Mouse (Mus musculus): ENCODE measurements around the gene Ppm1a. TPM values are rescaled to one million over a fixed set of nuclear protein-coding genes. Genes with fewer than 3 reads are reported as not detected.
"Not testable (repeated sequence)": the region's sequence is repeated elsewhere in the genome, so short reads cannot be mapped to it uniquely, and the experiment has no call there.

The Ppm1a gene
- total RNA-seq, 4 experiments from 2014 or later: 242 to 265 (median 252) TPM

DNA sequence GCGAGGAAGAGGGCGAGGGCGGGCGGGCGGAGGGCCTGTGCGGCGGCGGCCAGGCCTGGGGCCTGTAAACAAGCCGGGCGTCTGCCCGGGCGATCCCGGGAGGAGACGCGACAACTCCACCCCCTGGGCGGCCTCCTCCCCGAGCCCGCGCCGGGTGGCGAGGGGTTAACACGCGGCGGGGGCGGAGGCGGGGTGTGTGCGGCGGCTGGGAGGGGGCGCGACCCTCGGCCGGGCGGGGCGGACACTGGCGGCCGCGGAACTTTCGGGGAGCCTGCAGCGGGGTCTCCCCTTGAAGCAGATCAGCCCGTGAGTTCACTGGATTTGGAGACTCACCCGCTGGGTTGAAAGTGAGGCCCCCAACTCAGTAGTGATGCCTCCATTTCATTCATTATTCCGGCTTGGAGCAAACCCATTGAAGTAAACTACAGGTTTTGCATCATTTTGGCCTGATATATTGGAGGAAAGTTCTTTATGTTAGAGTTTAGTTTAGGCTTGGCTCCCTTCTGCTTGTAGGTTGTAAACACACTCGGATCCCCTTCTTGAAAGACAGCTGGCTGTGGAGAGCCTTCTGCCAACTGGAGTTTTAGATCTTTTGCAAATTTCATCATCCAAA is 4.5 kb downstream of the Ppm1a start:
- peak; percentile 13 to 30 for DNase-seq (ENCODE audit: low spot score in 2 of 2)

DNA sequence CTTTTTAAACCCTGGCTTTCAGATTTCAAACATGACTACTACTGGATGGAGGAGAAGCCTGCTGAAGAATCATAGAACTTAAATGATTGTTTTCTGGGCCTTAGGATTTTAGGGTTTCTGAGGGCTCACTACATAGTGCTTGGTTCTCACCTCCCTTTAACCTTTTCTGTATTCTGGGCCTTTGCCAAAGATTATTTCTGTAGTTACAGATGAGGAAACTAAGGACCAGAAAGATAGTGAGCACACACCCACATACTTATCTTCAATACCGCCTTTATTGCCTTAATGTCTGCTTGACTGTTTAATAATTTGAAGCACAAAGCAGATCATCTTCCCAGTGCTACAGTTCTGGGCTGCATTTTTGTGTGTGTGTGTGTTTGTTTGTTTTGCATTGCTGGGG is 5.2 kb downstream of the Ppm1a start:
- no peak for DNase-seq (ENCODE audit: low spot score in 2 of 2)

DNA sequence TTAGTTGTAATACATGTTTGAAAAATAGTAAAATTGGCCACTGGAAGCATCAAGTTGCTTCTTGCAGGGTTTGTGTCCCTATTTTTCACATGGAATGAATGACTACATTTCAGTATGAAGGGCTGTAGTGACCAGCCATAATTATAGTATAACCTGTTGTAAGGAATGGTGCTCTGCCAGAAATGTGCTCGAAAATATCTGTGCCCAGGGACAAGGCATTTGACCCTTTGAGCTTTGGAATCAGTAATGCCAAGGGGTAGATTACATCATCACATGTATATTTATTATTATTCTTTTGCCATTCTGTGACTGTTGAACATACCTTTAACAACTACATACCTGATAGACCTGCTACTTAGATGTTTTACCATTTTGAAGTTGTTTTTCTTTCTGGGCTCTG is 5.9 kb downstream of the Ppm1a start:
- no peak for DNase-seq (ENCODE audit: low spot score in 2 of 2)

DNA sequence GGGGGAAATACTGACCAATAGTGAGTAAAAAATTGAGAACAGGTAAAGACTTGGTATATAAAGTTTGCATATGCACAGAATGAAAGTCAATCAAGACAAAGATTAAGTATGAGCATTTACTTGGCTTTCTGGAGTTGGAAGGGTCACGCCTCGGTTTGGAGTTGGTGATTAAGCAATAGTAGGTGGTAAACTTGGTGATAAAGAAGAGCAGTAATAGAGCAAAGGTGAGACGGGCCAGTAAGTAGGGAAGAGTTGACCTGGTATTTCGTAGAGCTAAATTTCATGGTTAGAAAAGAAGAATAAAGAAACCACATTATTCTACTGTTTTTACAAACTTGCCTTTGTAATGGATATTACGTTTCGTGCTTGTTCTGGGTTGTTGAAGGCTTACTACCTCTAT is 10.6 kb downstream of the Ppm1a start:
- no peak for DNase-seq (ENCODE audit: low spot score in 2 of 2)

DNA sequence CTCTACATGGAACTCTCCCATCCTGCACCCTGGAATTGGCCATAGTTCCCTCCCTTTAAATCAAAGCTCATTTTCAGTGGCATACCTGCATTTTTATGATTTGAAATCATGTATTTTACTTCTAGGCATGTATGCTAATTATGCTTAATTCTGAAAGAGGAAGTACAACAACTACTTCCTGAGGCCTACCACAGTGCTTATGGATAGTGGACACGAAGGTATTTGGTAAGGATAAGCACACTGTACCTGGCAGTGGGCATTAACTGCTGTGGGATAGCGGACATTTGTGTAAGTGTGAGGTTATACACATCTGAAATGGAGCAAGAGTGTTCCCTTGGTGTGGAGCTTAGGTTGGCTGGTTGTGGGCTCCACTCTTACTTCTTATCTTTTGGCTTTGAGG is 11.0 kb downstream of the Ppm1a start:
- no peak for DNase-seq (ENCODE audit: low spot score in 2 of 2)

DNA sequence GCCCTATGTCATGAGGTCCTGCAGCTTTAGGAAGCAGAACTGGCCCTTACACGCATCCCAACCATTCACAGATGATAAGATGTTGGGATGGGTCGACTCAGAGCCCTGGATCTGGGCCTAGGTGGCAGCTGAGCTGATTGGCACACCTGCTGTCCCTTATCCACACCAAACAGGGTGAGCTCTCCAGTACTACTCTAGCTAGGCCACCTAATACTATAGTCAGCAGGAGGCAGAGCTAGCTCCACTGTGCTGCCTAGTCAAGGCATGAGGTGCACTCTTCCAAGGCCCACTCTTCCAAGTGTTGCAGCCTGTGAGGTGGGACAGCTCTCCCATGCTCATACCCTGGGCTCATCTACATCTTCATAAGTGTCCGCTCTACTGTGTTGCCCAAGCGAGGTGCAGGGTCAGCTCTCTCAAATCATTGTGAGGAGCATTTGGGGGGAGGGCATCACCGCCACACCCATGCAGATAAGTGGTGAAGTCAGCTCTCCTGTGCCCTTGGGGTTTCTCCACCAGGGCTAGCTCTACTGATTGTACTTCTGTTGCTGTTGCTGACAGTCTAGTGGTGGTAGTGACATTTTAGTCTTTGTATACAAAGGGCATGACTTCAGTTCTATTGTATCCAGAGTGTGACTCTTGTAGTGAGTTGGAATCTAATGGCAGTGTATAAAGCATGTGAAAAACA is 12.4 kb downstream of the Ppm1a start:
- DNase-seq (ENCODE audit: low spot score in 2 of 2): no peak

DNA sequence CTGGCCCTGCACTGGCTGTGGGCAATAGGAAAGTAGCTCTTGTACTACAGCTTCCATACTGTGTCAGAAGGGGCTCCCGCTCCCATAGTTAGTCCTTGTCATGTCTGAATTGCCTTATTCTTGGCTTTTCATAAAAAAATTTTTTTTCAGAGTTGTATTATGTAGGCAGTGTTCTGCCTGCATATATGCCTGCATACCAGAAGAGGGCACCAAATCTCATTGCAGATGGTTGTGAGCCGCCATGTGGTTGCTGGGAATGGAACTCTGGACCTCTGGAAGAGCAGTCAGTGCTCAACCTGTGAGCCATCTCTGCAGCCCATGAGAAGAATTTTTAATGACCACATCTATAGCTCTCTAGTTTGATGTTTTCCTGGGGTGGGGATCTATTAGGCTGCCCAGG is 13.9 kb downstream of the Ppm1a start:
- DNase-seq (ENCODE audit: low spot score in 2 of 2): no peak

DNA sequence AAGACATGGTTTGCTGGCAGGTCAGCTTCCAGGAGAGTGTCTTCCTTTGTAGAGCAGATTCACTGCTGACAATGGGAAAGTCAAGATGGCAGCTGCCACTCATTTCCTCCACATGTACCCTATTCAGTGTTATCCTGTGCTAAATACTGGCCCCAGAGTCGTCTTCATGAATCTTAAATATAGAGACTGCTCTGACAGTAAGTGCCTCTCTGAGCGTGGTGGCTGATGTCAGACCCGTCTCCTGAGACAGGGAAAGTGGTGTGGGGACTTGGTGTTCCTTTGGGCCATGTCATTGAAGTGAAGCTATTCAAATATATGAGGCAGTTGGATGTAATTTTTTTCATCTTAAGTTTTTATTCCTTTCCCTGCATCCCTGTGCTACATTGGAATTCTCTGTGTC is 14.5 kb downstream of the Ppm1a start:
- DNase-seq (ENCODE audit: low spot score in 2 of 2): no peak

DNA sequence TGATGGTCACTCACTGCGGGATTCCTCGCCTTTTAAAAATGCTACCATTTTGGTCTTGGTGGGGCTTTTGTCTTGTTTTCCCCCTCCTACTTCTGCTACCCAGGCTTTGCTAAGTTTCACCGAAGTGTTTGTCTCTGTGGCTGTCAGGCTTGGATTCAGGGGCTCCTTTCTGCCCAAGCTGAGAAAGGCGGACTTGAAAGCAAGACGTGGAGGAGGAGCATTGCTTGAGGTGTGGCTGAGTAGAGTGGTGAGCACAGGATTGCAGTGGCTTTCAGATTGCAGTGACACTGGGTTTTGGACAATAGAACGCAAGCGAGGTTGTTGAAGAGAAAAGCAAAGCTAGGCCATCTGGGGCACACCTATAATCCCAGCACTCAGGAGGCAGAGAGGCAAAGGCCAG is 16.7 kb downstream of the Ppm1a start:
- no peak for DNase-seq (ENCODE audit: low spot score in 2 of 2)

DNA sequence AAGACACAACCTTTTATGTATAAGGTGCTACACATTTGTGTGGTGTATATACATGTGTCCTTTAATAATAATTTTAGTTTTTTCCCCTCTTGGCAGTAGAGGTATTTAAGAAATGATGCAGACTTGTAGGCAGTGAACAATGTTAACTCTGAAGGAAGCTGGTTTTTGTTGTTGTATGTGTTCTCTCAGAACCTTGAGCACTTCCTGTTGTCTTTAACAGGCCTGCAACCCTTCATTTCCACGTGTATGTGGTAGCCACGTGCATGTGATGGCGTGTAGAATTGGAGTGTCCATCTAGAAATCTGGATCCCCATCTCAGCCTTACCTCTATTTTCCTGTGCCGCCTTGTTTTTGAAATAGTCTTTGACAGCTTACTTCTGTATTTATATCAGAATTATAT is 20.0 kb downstream of the Ppm1a start:
- DNase-seq (ENCODE audit: low spot score in 2 of 2): no peak

DNA sequence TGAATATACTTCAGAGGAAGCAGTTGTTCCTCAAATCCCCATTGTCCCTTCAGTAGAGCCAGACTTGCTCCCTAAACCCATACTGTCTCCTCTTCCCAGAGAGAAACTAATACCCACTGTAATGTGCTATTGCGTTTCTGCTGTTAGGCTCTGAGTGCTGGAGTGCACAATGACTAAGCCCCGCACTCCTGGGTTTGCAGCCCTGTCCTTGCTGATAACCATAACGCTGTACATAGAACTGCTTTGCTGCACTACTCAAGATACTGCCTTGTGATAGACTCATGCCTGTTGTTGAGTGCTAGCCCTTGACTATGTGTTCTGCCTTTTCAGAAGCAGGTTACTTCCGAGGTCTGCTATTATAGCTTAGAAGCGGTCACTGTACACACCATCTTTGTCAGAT is 22.9 kb downstream of the Ppm1a start:
- no peak for DNase-seq (ENCODE audit: low spot score in 2 of 2)

DNA sequence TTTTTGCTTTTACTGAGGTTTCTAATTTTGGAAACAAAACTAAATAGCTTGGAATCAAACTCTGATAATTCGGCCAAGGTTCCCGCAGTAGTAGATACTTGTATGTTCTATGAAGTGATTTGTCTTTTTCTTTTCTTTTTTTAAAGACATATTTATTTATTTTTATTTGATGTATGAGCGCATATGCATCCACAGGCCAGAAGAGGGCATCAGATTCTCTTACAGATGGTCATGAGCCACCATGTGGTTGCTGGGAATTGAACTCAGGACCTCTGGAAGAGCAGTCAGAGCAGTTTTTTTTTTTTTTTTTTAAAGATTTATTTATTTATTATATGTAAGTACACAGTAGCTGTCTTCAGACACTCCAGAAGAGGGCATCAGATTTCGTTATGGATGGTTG is 25.5 kb downstream of the Ppm1a start:
- DNase-seq (ENCODE audit: low spot score in 2 of 2): not testable (repeated sequence)

DNA sequence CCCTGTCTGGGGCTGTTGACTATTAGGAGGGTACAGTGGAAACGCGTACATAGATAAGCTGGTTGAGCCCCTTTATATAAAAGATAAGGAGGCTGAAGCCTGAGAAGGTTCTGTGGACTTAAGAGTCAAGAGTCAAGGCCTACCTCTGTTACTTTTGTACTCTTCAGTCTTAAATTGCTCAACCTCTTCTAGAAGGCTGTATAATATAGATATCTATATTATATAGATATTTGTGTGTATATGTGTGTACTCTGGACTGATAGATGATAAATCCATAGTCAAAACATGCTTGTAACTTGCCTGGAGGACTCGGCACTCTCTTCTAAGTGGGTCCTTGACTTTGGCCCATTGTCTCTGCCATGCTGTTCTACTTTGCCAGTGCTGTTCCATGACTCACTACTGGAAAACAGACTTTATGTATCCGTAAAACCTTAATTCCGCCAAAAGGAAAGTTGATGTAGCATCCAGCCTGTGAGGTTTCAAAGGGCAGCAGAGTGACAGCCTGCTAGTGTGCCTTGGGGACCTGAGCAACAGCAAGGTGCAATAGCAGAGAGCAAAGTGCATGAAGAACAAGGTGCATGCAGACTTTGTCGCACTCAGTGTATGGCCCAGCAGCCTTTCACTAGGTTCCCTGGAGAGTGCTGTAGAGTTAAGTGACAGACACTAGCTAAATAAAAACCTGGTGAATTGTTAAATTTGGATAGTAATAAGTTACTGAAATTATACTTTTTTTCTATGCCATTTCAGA is 28.1 kb downstream of the Ppm1a start:
- DNase-seq (ENCODE audit: low spot score in 2 of 2): no peak

DNA sequence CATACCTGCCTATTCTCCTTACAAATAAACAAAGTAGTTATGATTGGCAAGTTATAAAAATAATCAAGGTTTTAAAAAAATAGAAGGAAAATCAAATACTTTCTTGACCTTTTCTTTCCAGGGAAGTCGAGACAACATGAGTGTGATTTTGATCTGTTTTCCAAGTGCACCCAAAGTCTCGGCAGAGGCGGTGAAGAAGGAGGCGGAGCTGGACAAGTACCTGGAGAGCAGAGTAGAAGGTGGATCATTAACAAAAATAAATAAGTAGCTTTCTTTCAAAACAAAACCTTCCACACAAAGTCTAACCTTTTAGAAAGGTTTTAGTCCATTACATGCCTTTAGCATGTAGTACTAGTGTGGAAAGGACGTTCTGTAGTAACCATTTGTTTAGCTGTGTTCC is 29.3 kb downstream of the Ppm1a start:
- no peak for DNase-seq (ENCODE audit: low spot score in 2 of 2)

DNA sequence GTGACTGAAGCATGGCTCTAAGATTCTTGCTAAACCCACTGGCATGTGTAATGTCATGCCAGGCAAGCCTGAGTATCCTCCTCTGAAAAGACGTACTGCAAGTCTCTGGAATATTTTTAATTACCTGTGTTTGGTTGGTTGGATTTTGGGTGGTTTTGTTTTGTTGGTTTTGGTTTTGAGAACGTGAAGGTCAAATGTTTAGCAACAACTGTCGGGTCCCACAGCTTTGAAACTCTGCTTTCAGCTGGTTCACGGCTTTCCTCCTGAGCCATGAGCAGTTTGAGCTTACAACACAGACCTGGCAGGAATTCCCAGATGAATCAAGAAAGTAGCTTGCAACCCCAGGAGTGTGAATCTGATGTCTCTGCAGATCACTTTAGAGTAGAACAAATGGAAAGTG is 29.7 kb downstream of the Ppm1a start:
- DNase-seq (ENCODE audit: low spot score in 2 of 2): no peak

DNA sequence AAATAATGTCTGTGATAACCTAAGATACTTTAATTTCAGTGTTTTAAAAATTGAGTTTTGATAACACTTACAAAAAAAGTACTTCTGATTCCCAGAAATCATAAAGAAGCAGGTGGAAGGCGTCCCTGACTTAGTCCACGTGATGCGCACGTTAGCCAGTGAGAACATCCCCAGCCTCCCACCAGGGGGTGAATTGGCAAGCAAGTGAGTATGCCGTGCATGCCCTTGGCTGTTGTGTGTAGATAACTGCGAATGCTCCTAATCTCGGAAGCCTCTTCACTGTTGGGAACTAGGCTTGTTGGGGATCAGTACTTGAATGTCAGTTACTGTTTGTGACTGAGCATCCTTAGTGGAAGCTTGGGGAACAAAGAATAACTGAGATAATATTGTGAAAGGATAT is 33.3 kb downstream of the Ppm1a start:
- no peak for DNase-seq (ENCODE audit: low spot score in 2 of 2)

DNA sequence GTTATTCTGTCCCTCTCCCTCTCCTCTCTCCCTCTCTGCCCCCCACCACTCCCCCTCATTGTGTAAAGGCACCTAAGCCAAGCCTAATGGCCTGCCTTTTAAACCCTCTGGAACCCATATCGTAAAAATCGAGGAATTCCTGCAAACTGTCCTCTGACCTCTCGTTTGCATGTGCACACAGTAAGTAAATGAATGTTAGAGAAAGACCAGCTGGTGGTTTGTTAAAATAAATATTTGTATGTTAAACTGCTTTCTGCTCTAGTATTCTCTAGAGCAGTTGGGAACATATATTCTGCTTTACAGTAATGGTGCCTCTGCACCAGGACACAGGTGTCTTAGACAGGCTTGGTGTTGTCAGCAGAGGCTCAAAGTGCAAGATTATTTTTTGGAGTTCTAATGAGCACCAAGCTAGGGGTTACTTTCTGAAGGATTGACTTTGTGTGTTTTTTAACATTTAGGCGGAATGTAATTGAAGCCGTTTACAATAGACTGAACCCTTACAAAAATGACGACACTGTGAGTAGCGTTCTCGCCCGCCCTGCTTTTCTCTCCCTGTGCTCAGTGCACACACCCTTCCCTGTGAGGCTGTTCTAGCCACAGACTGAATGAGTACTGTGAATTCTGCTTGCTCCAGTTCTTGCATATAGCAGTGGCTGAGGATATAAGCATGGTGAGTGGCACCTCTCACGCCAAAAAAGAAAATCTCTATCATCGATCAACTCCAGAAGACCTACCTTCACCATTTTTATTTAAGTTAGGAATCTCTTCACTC is 35.3 kb downstream of the Ppm1a start:
- DNase-seq (ENCODE audit: low spot score in 2 of 2): no peak

DNA sequence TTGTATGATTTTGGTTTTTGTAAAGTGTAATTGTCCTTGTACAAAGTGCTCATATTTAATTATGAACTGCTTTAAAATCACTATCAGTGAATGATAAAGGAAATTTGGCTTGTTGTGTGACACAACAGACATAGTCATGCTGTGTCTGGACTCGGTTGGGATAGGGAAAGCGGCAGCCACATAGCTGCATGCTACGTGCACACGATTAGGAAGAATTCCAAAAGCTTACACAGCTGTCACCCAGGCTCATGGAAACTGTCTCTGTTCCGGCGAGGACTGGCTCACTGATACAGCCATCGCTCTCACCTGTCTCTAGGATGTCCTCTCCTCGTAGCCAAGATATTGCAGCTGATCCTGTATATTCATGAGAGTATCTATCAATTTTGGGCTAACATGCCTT is 36.7 kb downstream of the Ppm1a start:
- DNase-seq (ENCODE audit: low spot score in 2 of 2): peak in 1 of 2 experiments; percentile 16

DNA sequence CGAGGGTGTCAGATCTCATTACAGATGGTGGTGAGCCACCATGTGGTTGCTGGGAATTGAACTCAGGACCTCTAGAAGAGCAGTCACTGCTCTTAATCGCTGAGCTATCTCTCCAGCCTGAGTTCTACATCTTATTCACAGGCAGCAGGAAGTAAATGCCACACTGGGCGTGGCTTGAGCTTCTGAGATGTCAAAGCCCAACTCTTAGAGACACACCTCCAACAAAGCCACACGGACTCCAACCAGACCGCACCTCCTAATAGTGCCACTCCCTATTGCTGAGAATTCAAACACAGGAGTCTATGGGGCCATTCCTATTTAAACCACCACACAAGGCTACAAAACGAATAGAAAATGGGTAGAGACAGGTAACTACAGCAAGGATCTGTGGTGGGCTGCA is 52.5 kb downstream of the Ppm1a start:
- DNase-seq (ENCODE audit: low spot score in 2 of 2): no peak

DNA sequence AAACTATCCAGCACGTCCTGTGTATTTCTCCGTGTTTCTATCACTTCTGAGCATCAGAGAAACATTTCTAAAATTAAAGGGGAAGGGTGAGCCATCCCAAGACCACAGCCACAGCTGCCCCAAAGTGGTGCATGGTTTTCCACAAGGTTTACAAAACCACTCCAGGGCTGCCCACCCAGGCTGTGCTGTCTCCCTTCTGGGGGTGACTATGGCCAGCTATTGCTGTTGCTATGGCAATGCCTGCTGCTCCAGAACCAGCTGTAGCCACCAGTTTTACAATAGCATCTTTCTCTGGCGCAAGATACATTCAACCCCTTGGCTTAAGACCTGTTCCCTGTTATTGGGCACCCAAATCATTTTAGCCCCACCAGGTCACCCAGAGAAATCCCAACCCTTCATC is 54.3 kb downstream of the Ppm1a start:
- no peak for DNase-seq (ENCODE audit: low spot score in 2 of 2)

DNA sequence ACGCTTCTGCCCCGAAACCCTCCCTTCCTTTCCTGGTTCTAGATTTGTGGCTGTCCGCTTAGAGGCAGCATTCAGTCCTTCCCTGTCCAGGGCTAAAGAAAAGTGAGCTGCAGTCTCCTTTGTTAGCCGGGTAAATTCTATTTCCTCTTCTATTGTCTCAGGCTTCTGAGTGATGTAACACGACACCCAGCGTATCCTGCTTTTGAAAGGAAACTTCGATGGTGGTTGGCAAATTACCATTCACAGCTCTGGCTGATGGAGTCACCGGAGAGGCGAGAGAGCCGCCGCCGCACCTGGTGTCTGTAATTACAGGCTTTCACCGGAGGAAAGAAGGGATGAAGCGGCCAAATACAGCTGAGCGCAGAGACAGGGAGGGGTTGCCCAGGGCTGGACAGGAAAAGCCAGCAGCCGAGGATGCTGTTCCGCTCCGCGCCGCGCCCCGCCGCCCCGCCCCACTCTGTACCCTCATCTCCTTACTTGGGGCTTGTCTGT is 63.7 kb downstream of the Ppm1a start:
- peak in 1 of 2 experiments; percentile 13 for DNase-seq (ENCODE audit: low spot score in 2 of 2)

DNA sequence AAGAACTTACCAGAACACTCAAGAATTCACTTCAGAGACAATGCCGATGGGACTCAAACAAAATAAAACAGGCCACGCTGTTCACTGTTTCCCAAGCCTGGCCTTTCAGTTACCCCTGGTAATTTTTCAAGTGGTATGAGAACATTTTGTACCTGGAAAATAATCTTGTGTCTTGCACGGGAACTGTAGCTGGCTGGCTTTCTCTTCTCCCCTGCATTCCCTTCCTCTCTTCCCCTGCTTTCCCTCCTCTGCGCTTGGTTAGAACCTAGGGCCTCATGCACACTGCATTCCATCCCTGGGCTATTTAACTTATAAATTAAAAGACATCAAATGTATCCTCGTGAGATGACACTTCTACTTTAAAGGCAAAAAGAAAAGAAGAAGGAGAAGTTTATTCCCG is 64.3 kb downstream of the Ppm1a start:
- no peak for DNase-seq (ENCODE audit: low spot score in 2 of 2)

Measured in layer of hippocampus, adult 8-10 months (tissue).